Comparison of ENCODE assay signal across 9 mouse cellular contexts in genomic region chr6:145173781-145174191, GRCm38 (mm10). TPM values are rescaled to one million over a fixed set of nuclear protein-coding genes. Genes with fewer than 3 reads are reported as not detected.
DNase-seq lines count a peak whose midpoint lies in the region; ATAC-seq lines count a peak whose summit lies in the region.
"Had no signal": no experiment of that assay in that cellular context is flagged by ENCODE, and none has a peak within 500 bp of the region (broad histone marks: within the 10 kb centered on the region; RNA-seq: fewer than 3 reads in every experiment).

No protein-coding gene starts in this region.

- DNase-seq in layer of hippocampus, postnatal 36 days = peak; percentile 18 to 29
- no peak for DNase-seq in layer of hippocampus, adult 9-11 months
- peak; percentile 64 for DNase-seq in forelimb bud, embryonic 11.5 days (ENCODE audit: low read depth, low spot score)
- peak; percentile 60 for DNase-seq in hindbrain, embryonic 11.5 days (ENCODE audit: low spot score)
- peak; percentile 51 for DNase-seq in urinary bladder, adult 2 months (ENCODE audit: low spot score)

- H3K27ac ChIP-seq in hindbrain, embryonic 11.5 days (ENCODE audit: low read depth, low read length) = no peak overlapping the region
- peak overlapping the region; percentile 72 for H3K27ac ChIP-seq in limb, embryonic 12.5 days
- no peak overlapping the region for H3K27ac ChIP-seq in midbrain, embryonic 13.5 days

- 0 out of 2 replicates have a peak, but pooled peaks cover 5% of the 10 kb centered on the region for H3K4me1 ChIP-seq in hindbrain, embryonic 11.5 days (replicated peaks; ENCODE audit: control insufficient read depth, insufficient read depth, low read length)
- peaks cover 65% of the 10 kb centered on the region for H3K4me1 ChIP-seq in limb, embryonic 12.5 days (replicated peaks)
- peaks cover 25% of the 10 kb centered on the region for H3K4me1 ChIP-seq in midbrain, embryonic 13.5 days (replicated peaks)

- peak; percentile 69; the same call in 1 of the 2 replicates for ATAC-seq in hindbrain, embryonic 11.5 days (ENCODE audit: low FRiP score)
- ATAC-seq in limb, embryonic 12.5 days (ENCODE audit: insufficient number of reproducible peaks, insufficient read depth, low FRiP score, low TSS enrichment, low read depth) = peak; percentile 82
- peak; percentile 84 for ATAC-seq in midbrain, embryonic 13.5 days
- no peak for ATAC-seq in frontal cortex, adult (ENCODE audit: low TSS enrichment)

- 3% methylated on average over 9 of the region's 11 CpGs for WGBS in hindbrain, embryonic 11.5 days
- 1% methylated on average over 10 of the region's 11 CpGs for WGBS in limb, embryonic 12.5 days
- 3% methylated on average over 7 of the region's 11 CpGs for WGBS in midbrain, embryonic 13.5 days

- H3K9me3 ChIP-seq in hindbrain, embryonic 11.5 days (ENCODE audit: control insufficient read depth, low read length) = no peaks in the 10 kb centered on the region
- H3K9me3 ChIP-seq in limb, embryonic 12.5 days = no peaks in the 10 kb centered on the region
- H3K9me3 ChIP-seq in midbrain, embryonic 13.5 days = no peaks in the 10 kb centered on the region

- no peaks in the 10 kb centered on the region; the same call in 1 of the 2 replicates for H3K27me3 ChIP-seq in hindbrain, embryonic 11.5 days (ENCODE audit: control insufficient read depth, insufficient read depth, low read length)
- H3K27me3 ChIP-seq in limb, embryonic 12.5 days = no peaks in the 10 kb centered on the region
- peaks cover 20% of the 10 kb centered on the region for H3K27me3 ChIP-seq in midbrain, embryonic 13.5 days

- 0 out of 2 replicates have a peak overlapping the region, but pooled peaks have one; percentile 6 for H3K4me2 ChIP-seq in hindbrain, embryonic 11.5 days (replicated peaks; ENCODE audit: low read depth, low read length)
- peak overlapping the region; percentile 39 for H3K4me2 ChIP-seq in limb, embryonic 12.5 days
- peak overlapping the region; percentile 19; the same call in 1 of the 2 replicates for H3K4me2 ChIP-seq in midbrain, embryonic 13.5 days (replicated peaks)

- no peak overlapping the region for H3K4me3 ChIP-seq in hindbrain, embryonic 11.5 days (ENCODE audit: low read depth, low read length)
- H3K4me3 ChIP-seq in limb, embryonic 12.5 days (replicated peaks) = no peak overlapping the region
- H3K4me3 ChIP-seq in midbrain, embryonic 13.5 days (replicated peaks) = no peak overlapping the region
- H3K4me3 ChIP-seq: erythroblast, embryonic 14.5 days had no signal

- H3K36me3 ChIP-seq in hindbrain, embryonic 11.5 days (ENCODE audit: control insufficient read depth, insufficient read depth, low read length) = no peaks in the 10 kb centered on the region
- no peaks in the 10 kb centered on the region for H3K36me3 ChIP-seq in limb, embryonic 12.5 days
- no peaks in the 10 kb centered on the region for H3K36me3 ChIP-seq in midbrain, embryonic 13.5 days

- H3K9ac ChIP-seq in hindbrain, embryonic 11.5 days (ENCODE audit: low read depth, low read length) = no peak overlapping the region
- no peak overlapping the region for H3K9ac ChIP-seq in limb, embryonic 12.5 days (replicated peaks)
- H3K9ac ChIP-seq in midbrain, embryonic 13.5 days (replicated peaks) = no peak overlapping the region

RNA-seq across cellular contexts. Expression of gene Casc1, which starts 37.0 kb away (rescaled TPM):
- total RNA-seq in layer of hippocampus, postnatal 36 days (2021) = 1 to 10 TPM; 1.2 to 1.9 TPM
- polyA plus RNA-seq in hindbrain, embryonic 11.5 days (2014; fragmentation: Nextera tagmentation; extraction: Ambion mirVana) = 0.91 and 1.2 TPM in 2 replicates
- polyA plus RNA-seq in limb, embryonic 12.5 days (2016; fragmentation: Nextera tagmentation; extraction: Ambion mirVana) = 0.34 and 0.46 TPM in 2 replicates
- 0.58 and 1.2 TPM in 2 replicates for polyA plus RNA-seq in midbrain, embryonic 13.5 days (2015; fragmentation: Nextera tagmentation; extraction: Ambion mirVana)
- polyA plus RNA-seq in urinary bladder, adult 2 months (2012; rRNA removed) = 0.63 and 0.74 TPM in 2 replicates
- polyA plus RNA-seq: erythroblast, embryonic 14.5 days had no signal

RNA-seq across cellular contexts. Expression of gene Etfrf1, which starts 37.1 kb away (rescaled TPM):
- 10 to 100 TPM; 20.6 to 21.1 TPM for total RNA-seq in layer of hippocampus, postnatal 36 days (2021)
- 40.1 and 40.6 TPM in 2 replicates for polyA plus RNA-seq in hindbrain, embryonic 11.5 days (2014; fragmentation: Nextera tagmentation; extraction: Ambion mirVana)
- polyA plus RNA-seq in limb, embryonic 12.5 days (2016; fragmentation: Nextera tagmentation; extraction: Ambion mirVana) = 32.4 and 32.9 TPM in 2 replicates
- 33.8 and 36.4 TPM in 2 replicates for polyA plus RNA-seq in midbrain, embryonic 13.5 days (2015; fragmentation: Nextera tagmentation; extraction: Ambion mirVana)
- polyA plus RNA-seq in urinary bladder, adult 2 months (2012; rRNA removed) = 44.4 and 44.5 TPM in 2 replicates

RNA-seq across cellular contexts. Expression of gene Lrmp, which starts 58.3 kb away (rescaled TPM):
- 1 to 10 TPM; 3.2 to 3.3 TPM for total RNA-seq in layer of hippocampus, postnatal 36 days (2021)
- polyA plus RNA-seq in hindbrain, embryonic 11.5 days (2014; fragmentation: Nextera tagmentation; extraction: Ambion mirVana) = 1.5 and 2.6 TPM in 2 replicates
- polyA plus RNA-seq in limb, embryonic 12.5 days (2016; fragmentation: Nextera tagmentation; extraction: Ambion mirVana) = 2.3 and 2.4 TPM in 2 replicates
- polyA plus RNA-seq in midbrain, embryonic 13.5 days (2015; fragmentation: Nextera tagmentation; extraction: Ambion mirVana) = 0.51 and 0.85 TPM in 2 replicates
- polyA plus RNA-seq in urinary bladder, adult 2 months (2012; rRNA removed) = 5.9 and 7.9 TPM in 2 replicates
